Mouse (Mus musculus) intestine, embryonic 14.5 days (tissue): ENCODE measurements around the gene Sumf1. TPM values are rescaled to one million over a fixed set of nuclear protein-coding genes. Genes with fewer than 3 reads are reported as not detected.

Experiments used
- ATAC-seq: fragments of 200-750 bp; cut with Nextera tagmentation; replicated peaks from 2 replicates; pipeline ENCODE4 v1.8.0; 2017; ENCODE audit warnings: low read depth, moderate number of reproducible peaks, moderate TSS enrichment, moderate library complexity; ENCODE audit not compliant: low FRiP score, low TSS enrichment
- DNase-seq: peaks from one replicate; pipeline ENCODE4 v3.0.0-alpha.2; 2018; ENCODE audit warnings: low spot score
- H3K27ac ChIP-seq: fragments of 300-500 bp; sonication (generic); 2 replicates; pipeline ENCODE4 v1.5.1; 2014; ENCODE audit warnings: low read depth, mild to moderate bottlenecking, control low read depth
- H3K27me3 ChIP-seq: fragments of 300-500 bp; sonication (generic); replicated peaks from 2 replicates; pipeline ENCODE4 v1.6.1; 2014; ENCODE audit warnings: low read length, control low read depth; ENCODE audit not compliant: control insufficient read depth, insufficient read depth
- H3K36me3 ChIP-seq: fragments of 300-500 bp; sonication (generic); 2 replicates; pipeline ENCODE4 v1.6.1; 2014; ENCODE audit warnings: low read length, control low read depth; ENCODE audit not compliant: control insufficient read depth, insufficient read depth
- H3K4me1 ChIP-seq: fragments of 300-500 bp; sonication (generic); replicated peaks from 2 replicates; pipeline ENCODE4 v1.6.1; 2014; ENCODE audit warnings: low read length, control low read depth, mixed read lengths; ENCODE audit not compliant: control insufficient read depth, insufficient read depth
- H3K4me2 ChIP-seq: fragments of 300-500 bp; sonication (generic); 2 replicates; pipeline ENCODE4 v1.6.1; 2014; ENCODE audit warnings: low read length
- H3K4me3 ChIP-seq: fragments of 300-500 bp; sonication (generic); 2 replicates; pipeline ENCODE4 v1.5.1; 2014; ENCODE audit warnings: low read depth, low read length, control low read depth, mixed read lengths
- H3K9ac ChIP-seq: fragments of 300-500 bp; sonication (generic); 2 replicates; pipeline ENCODE4 v1.6.1; 2014; ENCODE audit warnings: mild to moderate bottlenecking, low read length
- H3K9me3 ChIP-seq: fragments of 300-500 bp; sonication (generic); 2 replicates; pipeline ENCODE4 v1.6.1; 2016; ENCODE audit warnings: low read length, control low read depth; ENCODE audit not compliant: control insufficient read depth
- WGBS: fragments of 180-500 bp; shearing (Covaris S2); extraction: QIAGEN DNeasy Blood & Tissue Kit; methylation state at CpG from one replicate; pipeline ENCODE4 v1.1.7; 2014; 5-methylcytosine and 5-hydroxymethylcytosine counted together
- polyA plus RNA-seq: library from polyadenylated mRNA; unstranded; fragments of >200 nt; fragmentation: Nextera tagmentation; extraction: Ambion mirVana; gene quantifications from 2 replicates; pipeline ENCODE4 v1.2.1, GENCODE M21; 2014

Sumf1 gene
- polyA plus RNA-seq, 1 experiment from 2014 or later = 21.7 TPM

- no peak overlapping the region for H3K4me3 ChIP-seq
- H3K9ac ChIP-seq = no peak overlapping the region
- no peak overlapping the region for H3K27ac ChIP-seq
- ATAC-seq (no peak), DNase-seq (no peak)
- H3K4me2 ChIP-seq = no peak overlapping the region
- WGBS = 78% methylated on average over 7 of the region's 7 CpGs
- H3K27me3 ChIP-seq = no peaks in the 10 kb centered on the region
- no peaks in the 10 kb centered on the region for H3K4me1 ChIP-seq
- H3K9me3 ChIP-seq = no peaks in the 10 kb centered on the region
- no peaks in the 10 kb centered on the region for H3K36me3 ChIP-seq
Observed at GRCm38 (mm10) chr6:108196665-108197064, 11.3 kb upstream of the Sumf1 start.

GRCm38 (mm10) chr6:108192632-108193031 is 7.2 kb upstream of the Sumf1 start:
- Histone ChIP-seq H3K4me1 (no peaks in the 10 kb centered on the region), H3K4me2 (no peak overlapping the region), H3K27ac (no peak overlapping the region), H3K9me3 (no peaks in the 10 kb centered on the region), H3K4me3 (no peak overlapping the region), H3K9ac (no peak overlapping the region), H3K36me3 (no peaks in the 10 kb centered on the region), H3K27me3 (no peaks in the 10 kb centered on the region)
- WGBS = 75% methylated on average over 4 of the region's 4 CpGs
- ATAC-seq (no peak), DNase-seq (no peak)

- H3K27ac ChIP-seq = no peak overlapping the region
- DNase-seq = no peak
- no peaks in the 10 kb centered on the region for H3K36me3 ChIP-seq
- WGBS = 94% methylated on average over 1 of the region's 1 CpGs
- H3K9ac ChIP-seq = no peak overlapping the region
- H3K4me2 ChIP-seq = no peak overlapping the region
- no peaks in the 10 kb centered on the region for H3K27me3 ChIP-seq
- H3K4me1 ChIP-seq = no peaks in the 10 kb centered on the region
- no peak overlapping the region for H3K4me3 ChIP-seq
- H3K9me3 ChIP-seq = no peaks in the 10 kb centered on the region
- ATAC-seq = no peak
Observed at GRCm38 (mm10) chr6:108190690-108191089, 5.3 kb upstream of the Sumf1 start.

- H3K9ac ChIP-seq = peak overlapping the region; percentile 72
- H3K9me3 ChIP-seq = no peaks in the 10 kb centered on the region
- peak overlapping the region; percentile 89 for H3K4me3 ChIP-seq
- 0 out of 2 replicates have a peak overlapping the region, but pooled peaks have one; percentile 7 for H3K27ac ChIP-seq
- H3K4me1 ChIP-seq = 0 out of 2 replicates have a peak, but pooled peaks cover 5% of the 10 kb centered on the region
- H3K4me2 ChIP-seq = peak overlapping the region; percentile 88
- DNase-seq (no peak), ATAC-seq (no peak; the same call in none of the 2 replicates)
- H3K36me3 ChIP-seq = no peaks in the 10 kb centered on the region
- H3K27me3 ChIP-seq = no peaks in the 10 kb centered on the region
- 13% methylated on average over 4 of the region's 4 CpGs for WGBS
Observed at GRCm38 (mm10) chr6:108185685-108186009, 265 bp upstream of the Sumf1 start.

- ATAC-seq = no peak
- no peak overlapping the region for H3K27ac ChIP-seq
- H3K9me3 ChIP-seq = no peaks in the 10 kb centered on the region
- no peak for DNase-seq
- H3K36me3 ChIP-seq = peaks cover 10% of the 10 kb centered on the region
- H3K4me3 ChIP-seq = no peak overlapping the region
- WGBS = 89% methylated on average over 2 of the region's 2 CpGs
- no peak overlapping the region for H3K9ac ChIP-seq
- no peaks in the 10 kb centered on the region for H3K4me1 ChIP-seq
- H3K27me3 ChIP-seq = no peaks in the 10 kb centered on the region
- H3K4me2 ChIP-seq = no peak overlapping the region
Observed at GRCm38 (mm10) chr6:108179087-108179486, 6.3 kb downstream of the Sumf1 start.

- Histone ChIP-seq H3K4me1 (no peaks in the 10 kb centered on the region), H3K4me3 (no peak overlapping the region), H3K36me3 (peaks cover 12% of the 10 kb centered on the region), H3K9ac (no peak overlapping the region), H3K27ac (no peak overlapping the region), H3K4me2 (no peak overlapping the region), H3K27me3 (no peaks in the 10 kb centered on the region), H3K9me3 (no peaks in the 10 kb centered on the region)
- WGBS = 92% methylated on average over 3 of the region's 3 CpGs
- DNase-seq (no peak), ATAC-seq (no peak)
Observed at GRCm38 (mm10) chr6:108174181-108174580, 11.2 kb downstream of the Sumf1 start.

GRCm38 (mm10) chr6:108172219-108172618 is 13.2 kb downstream of the Sumf1 start:
- Histone ChIP-seq H3K27ac (no peak overlapping the region), H3K4me1 (no peaks in the 10 kb centered on the region), H3K4me3 (no peak overlapping the region), H3K36me3 (peaks cover 12% of the 10 kb centered on the region), H3K27me3 (no peaks in the 10 kb centered on the region), H3K4me2 (no peak overlapping the region), H3K9me3 (no peaks in the 10 kb centered on the region), H3K9ac (no peak overlapping the region)
- DNase-seq = no peak
- 93% methylated on average over 1 of the region's 1 CpGs for WGBS
- ATAC-seq = no peak

GRCm38 (mm10) chr6:108169466-108169865 is 15.9 kb downstream of the Sumf1 start:
- Histone ChIP-seq H3K27ac (no peak overlapping the region), H3K9ac (no peak overlapping the region), H3K4me1 (no peaks in the 10 kb centered on the region), H3K9me3 (no peaks in the 10 kb centered on the region), H3K4me2 (no peak overlapping the region), H3K36me3 (peaks cover 3% of the 10 kb centered on the region; the same call in 1 of the 2 replicates), H3K27me3 (no peaks in the 10 kb centered on the region), H3K4me3 (no peak overlapping the region)
- ATAC-seq = no peak
- 98% methylated on average over 3 of the region's 3 CpGs for WGBS
- no peak for DNase-seq

GRCm38 (mm10) chr6:108168723-108169122 is 16.7 kb downstream of the Sumf1 start:
- Histone ChIP-seq H3K27me3 (no peaks in the 10 kb centered on the region), H3K4me1 (no peaks in the 10 kb centered on the region), H3K36me3 (peaks cover 3% of the 10 kb centered on the region; the same call in 1 of the 2 replicates), H3K9me3 (no peaks in the 10 kb centered on the region), H3K4me2 (no peak overlapping the region), H3K4me3 (no peak overlapping the region), H3K9ac (no peak overlapping the region), H3K27ac (no peak overlapping the region)
- no peak for DNase-seq
- no peak for ATAC-seq
- 91% methylated on average over 6 of the region's 6 CpGs for WGBS
